Mouse (Mus musculus): Measurements from ENCODE around the gene Praf2. TPM values are rescaled to one million over a fixed set of nuclear protein-coding genes. Genes with fewer than 3 reads are reported as not detected.

The Praf2 gene
- total and polyA plus RNA-seq, 3 experiments = 25.7 to 49.1 (median 40.6) TPM

- Histone ChIP-seq H3K27ac (ENCODE audit: insufficient read depth, low read depth) (no peak overlapping the region), H3K4me2 (ENCODE audit: insufficient read depth, low read depth, poor library complexity, severe bottlenecking) (no peak overlapping the region), H3K36me3 (replicated peaks in 1 of 2; ENCODE audit: control insufficient read depth in 1 of 2, insufficient read depth in 1 of 2, low read length in 1 of 2) (peaks cover 33 to 48% of the 10 kb centered on the region in 2 experiments), H3K9ac (ENCODE audit: insufficient read depth, low read depth) (no peak overlapping the region), H3K27me3 (replicated peaks) (no peaks in the 10 kb centered on the region), H3K4me1 (ENCODE audit: control insufficient read depth in 1 of 2, insufficient read depth in 2 of 2) (peaks cover 2 to 19% of the 10 kb centered on the region in 2 experiments; a peak in 3 of 4 replicates), H3K79me2 (replicated peaks; ENCODE audit: control insufficient read depth, extremely low read depth, insufficient read depth, poor library complexity, severe bottlenecking) (peaks cover 20% of the 10 kb centered on the region), H3K9me3 (replicated peaks; ENCODE audit: low read length) (no peaks in the 10 kb centered on the region), H3K4me3 (replicated peaks in 1 of 3; ENCODE audit: low read depth in 2 of 3, low read length in 2 of 3, poor library complexity in 1 of 3) (no peak overlapping the region)
- in situ Hi-C loops (cut with MboI; ENCODE audit: low pct_ligation_motif_present, low pct_unique_long_range_greater_than_20kb, low sequenced_read_pairs) = no loop called here
- DNase-seq (ENCODE audit: extremely low read depth) = no peak
- dilution Hi-C loops (cut with MboI; ENCODE audit: extremely low pct_ligation_motif_present, extremely low pct_unique_long_range_greater_than_20kb, low sequenced_read_pairs) = no loop called here
- TF ChIP-seq TCF12 (IDR thresholded peaks at IDR 0.05; ENCODE audit: low read depth, low read length) (no peak), IRF4 (IDR thresholded peaks at IDR 0.05; ENCODE audit: low read depth, low read length) (no peak), MYC (IDR thresholded peaks at IDR 0.05; ENCODE audit: low read depth, low read length) (no peak), PAX5 (IDR thresholded peaks at IDR 0.05; ENCODE audit: low read length) (no peak), KAT2A (IDR thresholded peaks at IDR 0.05; ENCODE audit: insufficient replicate concordance, low read length) (no peak), MAZ (IDR thresholded peaks at IDR 0.05; ENCODE audit: low read depth, low read length) (no peak), E2F4 (IDR thresholded peaks at IDR 0.05; ENCODE audit: insufficient replicate concordance, low read depth, low read length) (no peak), MAX (IDR thresholded peaks at IDR 0.05; ENCODE audit: low read length) (no peak), USF2 (conservative IDR thresholded peaks at IDR 0.05; ENCODE audit: low read depth, low read length) (no peak)
Measured at GRCm38 (mm10) chrX:7765281-7765670, 37.0 kb downstream of the Praf2 start.

GRCm38 (mm10) chrX:7765764-7766163 lies 37.5 kb downstream of the Praf2 start:
- peaks cover 2 to 19% of the 10 kb centered on the region in 2 experiments; a peak in 3 of 4 replicates for H3K4me1 ChIP-seq (ENCODE audit: control insufficient read depth in 1 of 2, insufficient read depth in 2 of 2)
- H3K9ac ChIP-seq (ENCODE audit: insufficient read depth, low read depth) = no peak overlapping the region
- TF ChIP-seq MAFK (IDR thresholded peaks at IDR 0.05; ENCODE audit: insufficient replicate concordance, low read length) (0 out of 2 replicates have a peak, but pooled peaks have one; percentile 5), MAZ (IDR thresholded peaks at IDR 0.05; ENCODE audit: low read depth, low read length) (no peak)
- H3K27ac ChIP-seq (ENCODE audit: insufficient read depth, low read depth) = no peak overlapping the region
- no peaks in the 10 kb centered on the region for H3K9me3 ChIP-seq (replicated peaks; ENCODE audit: low read length)
- no peak overlapping the region for H3K4me2 ChIP-seq (ENCODE audit: insufficient read depth, low read depth, poor library complexity, severe bottlenecking)
- dilution Hi-C loops (cut with MboI; ENCODE audit: extremely low pct_ligation_motif_present, extremely low pct_unique_long_range_greater_than_20kb, low sequenced_read_pairs) (no loop called here), in situ Hi-C loops (cut with MboI; ENCODE audit: low pct_ligation_motif_present, low pct_unique_long_range_greater_than_20kb, low sequenced_read_pairs) (no loop called here)
- H3K79me2 ChIP-seq (replicated peaks; ENCODE audit: control insufficient read depth, extremely low read depth, insufficient read depth, poor library complexity, severe bottlenecking) = peaks cover 20% of the 10 kb centered on the region
- H3K36me3 ChIP-seq (replicated peaks in 1 of 2; ENCODE audit: control insufficient read depth in 1 of 2, insufficient read depth in 1 of 2, low read length in 1 of 2) = peaks cover 37 to 53% of the 10 kb centered on the region in 2 experiments
- DNase-seq (ENCODE audit: extremely low read depth) = no peak
- no peaks in the 10 kb centered on the region for H3K27me3 ChIP-seq (replicated peaks)
- no peak overlapping the region for H3K4me3 ChIP-seq (replicated peaks in 1 of 3; ENCODE audit: low read depth in 2 of 3, low read length in 2 of 3, poor library complexity in 1 of 3)

DNA sequence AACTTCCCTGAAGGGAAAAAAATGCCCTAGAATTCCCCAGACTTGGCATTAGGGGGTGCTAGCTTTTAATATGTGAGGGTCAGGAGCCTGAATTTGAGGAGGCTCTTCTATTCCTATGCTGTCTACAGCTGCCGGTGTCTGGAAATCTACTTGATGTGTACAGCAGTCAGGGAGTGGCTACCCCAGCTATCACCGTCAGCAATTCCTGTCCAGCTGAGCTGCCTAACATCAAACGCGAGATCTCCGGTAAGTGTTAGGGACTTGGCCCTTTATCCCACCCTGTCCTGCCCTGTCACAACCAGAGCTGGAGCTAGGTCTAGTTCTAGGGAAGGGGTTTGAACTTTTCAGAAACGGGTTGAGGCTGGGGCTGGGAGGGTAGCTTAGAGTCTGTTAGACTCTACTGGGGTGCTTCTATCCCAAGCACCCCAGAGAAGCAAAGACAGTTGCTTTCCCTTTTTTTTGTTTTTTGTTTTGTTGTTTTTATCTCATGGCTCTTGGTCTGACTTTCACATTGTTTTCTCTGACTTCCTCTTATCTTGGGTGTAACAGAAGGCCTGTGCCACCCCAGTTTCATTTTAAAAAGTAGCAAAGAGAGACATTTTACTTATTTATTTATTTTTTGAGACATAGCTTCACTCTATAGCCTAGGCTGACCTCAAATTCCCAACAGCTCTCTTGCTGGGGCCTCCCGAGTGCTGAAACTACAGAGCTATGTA lies 41.2 kb downstream of the Praf2 start:
- Histone ChIP-seq H3K9me3 (replicated peaks; ENCODE audit: low read length) (no peaks in the 10 kb centered on the region), H3K36me3 (replicated peaks in 1 of 2; ENCODE audit: control insufficient read depth in 1 of 2, insufficient read depth in 1 of 2, low read length in 1 of 2) (peaks cover 64 to 89% of the 10 kb centered on the region in 2 experiments), H3K27ac (ENCODE audit: insufficient read depth, low read depth) (no peak overlapping the region), H3K4me2 (ENCODE audit: insufficient read depth, low read depth, poor library complexity, severe bottlenecking) (no peak overlapping the region), H3K27me3 (replicated peaks) (no peaks in the 10 kb centered on the region), H3K4me1 (ENCODE audit: control insufficient read depth in 1 of 2, insufficient read depth in 2 of 2) (peaks cover 2 to 19% of the 10 kb centered on the region in 2 experiments; a peak in 3 of 4 replicates), H3K79me2 (replicated peaks; ENCODE audit: control insufficient read depth, extremely low read depth, insufficient read depth, poor library complexity, severe bottlenecking) (peaks cover 7% of the 10 kb centered on the region), H3K9ac (ENCODE audit: insufficient read depth, low read depth) (no peak overlapping the region), H3K4me3 (replicated peaks in 1 of 3; ENCODE audit: low read depth in 2 of 3, low read length in 2 of 3, poor library complexity in 1 of 3) (no peak overlapping the region)
- DNase-seq (ENCODE audit: extremely low read depth) = no peak
- in situ Hi-C loops (cut with MboI; ENCODE audit: low pct_ligation_motif_present, low pct_unique_long_range_greater_than_20kb, low sequenced_read_pairs) (no loop called here), dilution Hi-C loops (cut with MboI; ENCODE audit: extremely low pct_ligation_motif_present, extremely low pct_unique_long_range_greater_than_20kb, low sequenced_read_pairs) (no loop called here)
- TF ChIP-seq NELFE (IDR thresholded peaks at IDR 0.05; ENCODE audit: low read depth, low read length) (no peak), RAD21 (IDR thresholded peaks at IDR 0.05; ENCODE audit: low read depth, low read length) (no peak), SIN3A (IDR thresholded peaks at IDR 0.05; ENCODE audit: low read length) (no peak), MAZ (IDR thresholded peaks at IDR 0.05; ENCODE audit: low read depth, low read length) (no peak)

Data from CH12.LX (cell line).